Mouse (Mus musculus) thymus, adult 2 months (tissue): Measurements from ENCODE around the gene Ece1.

Experiments
- CTCF ChIP-seq: fragments of 200-500 bp; IDR thresholded peaks from 2 replicates; pipeline ENCODE4 v1.5.1; 2012; ENCODE audit warnings: mild to moderate bottlenecking, control low read depth, low read length, moderate library complexity, borderline replicate concordance; ENCODE audit not compliant: control insufficient read depth, poor library complexity, insufficient read depth; ENCODE audit errors: extremely low read depth
- POLR2A ChIP-seq: fragments of 200-500 bp; IDR thresholded peaks from 2 replicates; pipeline ENCODE4 v1.6.1; 2012; ENCODE audit warnings: mild to moderate bottlenecking, low read length, control low read depth, moderate library complexity; ENCODE audit not compliant: control insufficient read depth, poor library complexity, insufficient read depth; ENCODE audit errors: extremely low read depth

DNA sequence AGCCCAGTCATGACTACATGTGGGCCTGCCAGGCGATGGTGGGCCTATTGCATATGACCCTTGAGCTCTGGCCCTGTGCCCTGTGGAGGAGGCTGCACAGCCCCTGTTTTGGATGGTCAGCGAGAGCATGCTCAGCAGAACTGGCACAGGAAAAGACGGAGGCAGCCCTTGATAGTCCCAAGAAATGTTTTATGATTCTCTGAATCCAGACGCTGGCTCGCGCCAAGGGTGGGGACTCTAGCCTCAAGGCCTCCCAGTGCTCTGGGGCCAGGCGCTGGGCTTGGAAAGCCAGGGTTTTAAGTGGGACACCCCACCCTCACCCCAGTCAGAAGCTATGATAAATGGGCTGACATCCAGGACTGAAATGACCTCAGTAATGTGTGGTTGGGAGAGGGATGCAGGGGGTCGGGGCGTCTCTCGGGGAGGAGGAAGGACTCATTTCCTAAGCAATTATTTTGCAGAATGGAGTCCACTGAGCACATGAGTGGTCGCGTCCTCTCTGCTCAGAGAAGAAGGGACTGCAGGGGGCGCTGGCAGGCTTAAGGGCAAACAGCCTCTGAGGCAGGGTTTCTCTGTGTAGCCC is 5.7 kb downstream of the Ece1 start:
- TF ChIP-seq CTCF (no peak), POLR2A (no peak)
